Mouse (Mus musculus): Measurements from ENCODE around the gene Ankrd28. TPM values are rescaled to one million over a fixed set of nuclear protein-coding genes. Genes with fewer than 3 reads are reported as not detected.
"Not testable (repeated sequence)": the region's sequence is repeated elsewhere in the genome, so short reads cannot be mapped to it uniquely, and the experiment has no call there.

Gene Ankrd28
- total RNA-seq (2021), result 10 to 100 TPM; 53.5 to 55.2 TPM

GRCm38 (mm10) chr14:31830571-31831369 is at the start of gene Ankrd28:
TSS of gene Ankrd28 (minus strand) at chr14:31830651.
- peak; percentile 93 to 94 for DNase-seq

GRCm38 (mm10) chr14:31879456-31879855 is 49.0 kb upstream of the Ankrd28 start:
- DNase-seq, result no peak

- DNase-seq, result no peak
Measured at GRCm38 (mm10) chr14:31872130-31872529, 41.7 kb upstream of the Ankrd28 start.

DNA sequence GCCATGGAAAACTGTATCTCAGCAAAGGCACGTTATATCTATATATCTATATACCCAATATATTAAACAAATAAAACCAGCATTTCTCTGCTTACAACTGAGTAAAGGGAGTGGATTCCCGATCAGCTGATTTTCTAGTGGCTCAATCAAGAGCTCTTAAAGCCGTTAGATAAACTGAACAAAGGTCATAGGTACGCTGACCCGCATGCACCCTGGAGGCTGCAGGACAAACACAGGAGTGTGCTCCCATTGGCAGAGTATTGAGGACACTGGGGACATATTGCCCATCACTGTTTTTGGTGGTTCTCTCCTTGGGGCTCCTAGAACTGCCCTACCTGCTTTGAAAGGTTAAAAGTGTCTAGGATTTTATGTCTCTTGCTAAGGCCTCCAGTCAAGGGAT is 40.0 kb upstream of the Ankrd28 start:
- no peak for DNase-seq

DNA sequence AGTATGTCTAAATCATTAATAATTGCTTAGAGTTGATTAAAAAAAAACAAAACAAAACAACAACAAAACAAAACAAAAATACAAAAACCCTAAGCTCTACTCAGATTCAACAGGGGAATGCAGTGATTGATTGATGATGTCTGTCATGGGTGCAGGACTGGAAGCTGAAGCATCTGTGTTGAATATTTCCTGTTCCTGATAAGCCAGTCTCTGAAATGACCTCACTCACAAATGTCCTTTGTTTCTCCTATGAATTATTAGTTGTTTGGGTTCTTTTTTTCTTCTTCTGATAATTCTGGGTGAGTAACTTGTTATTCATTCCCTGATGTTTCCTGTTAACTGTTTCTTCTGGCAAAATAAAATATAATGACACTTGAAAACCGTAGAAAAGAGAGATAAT is 38.1 kb upstream of the Ankrd28 start:
- no peak for DNase-seq

GRCm38 (mm10) chr14:31866366-31866765 is 35.9 kb upstream of the Ankrd28 start:
- DNase-seq, result not testable (repeated sequence)

DNA sequence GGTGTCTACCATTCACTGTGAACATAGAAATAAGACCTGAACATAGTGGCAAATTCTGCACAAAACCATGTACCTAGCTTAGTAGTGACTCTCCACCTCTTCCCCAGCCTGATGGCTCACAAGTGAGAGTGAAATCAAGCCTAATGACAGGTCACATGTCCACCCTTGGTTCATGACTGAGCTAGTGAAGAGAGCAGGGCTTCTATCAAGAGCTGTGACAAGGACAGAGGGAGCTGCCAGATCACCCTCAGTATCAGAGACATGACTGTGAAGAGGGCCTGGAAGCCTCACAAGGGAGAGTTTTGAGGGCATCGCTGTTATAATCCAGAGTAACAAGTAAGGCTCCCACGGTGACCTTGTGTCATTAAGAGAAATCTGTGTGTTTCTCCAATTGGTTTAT is 28.2 kb upstream of the Ankrd28 start:
- DNase-seq, result no peak

GRCm38 (mm10) chr14:31857096-31857975 is 26.9 kb upstream of the Ankrd28 start:
- peak in 1 of 2 experiments; percentile 16 for DNase-seq

- no peak for DNase-seq
Measured at GRCm38 (mm10) chr14:31856007-31856406, 25.6 kb upstream of the Ankrd28 start.

- no peak for DNase-seq
Measured at GRCm38 (mm10) chr14:31854667-31855066, 24.2 kb upstream of the Ankrd28 start.

DNA sequence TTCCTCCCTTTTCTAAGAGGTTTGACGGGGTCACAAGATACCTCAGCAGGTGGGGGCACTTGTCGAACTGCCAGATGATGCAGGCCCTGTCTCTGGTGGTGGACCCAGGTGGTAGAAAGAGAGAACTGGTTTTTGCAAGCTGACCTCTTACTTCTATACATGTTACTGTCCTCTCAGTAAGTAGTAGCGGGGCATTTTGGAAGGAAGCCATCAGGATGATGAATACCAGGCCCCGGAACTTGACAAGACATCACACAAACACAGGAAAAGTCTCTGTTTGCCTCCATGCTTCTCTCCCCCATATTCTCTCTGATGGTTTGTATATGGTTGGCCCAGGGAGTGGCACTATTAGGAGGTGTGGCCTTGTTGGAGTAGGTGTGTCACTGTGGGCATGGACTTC is 13.1 kb upstream of the Ankrd28 start:
- DNase-seq, result no peak

GRCm38 (mm10) chr14:31832022-31832421 is 1.6 kb upstream of the Ankrd28 start:
- no peak for DNase-seq

DNA sequence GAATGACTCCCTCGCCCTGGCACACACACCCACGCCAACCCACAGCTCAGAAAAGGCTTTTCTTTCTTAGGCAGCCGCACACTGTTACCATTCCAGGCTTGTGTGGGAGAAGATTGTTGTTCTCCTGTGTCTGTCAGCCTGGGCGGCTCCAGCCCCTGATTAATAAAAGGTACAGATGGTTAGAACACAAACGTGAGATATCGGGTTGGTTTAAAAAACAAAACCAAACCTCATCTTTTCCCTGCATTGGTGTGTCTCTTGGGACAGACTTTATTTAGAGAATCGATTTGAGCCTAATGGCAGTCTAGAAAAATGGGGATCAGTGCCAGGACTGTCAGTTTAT is 890 bp upstream of the Ankrd28 start:
- peak; percentile 54 to 63 for DNase-seq

DNA sequence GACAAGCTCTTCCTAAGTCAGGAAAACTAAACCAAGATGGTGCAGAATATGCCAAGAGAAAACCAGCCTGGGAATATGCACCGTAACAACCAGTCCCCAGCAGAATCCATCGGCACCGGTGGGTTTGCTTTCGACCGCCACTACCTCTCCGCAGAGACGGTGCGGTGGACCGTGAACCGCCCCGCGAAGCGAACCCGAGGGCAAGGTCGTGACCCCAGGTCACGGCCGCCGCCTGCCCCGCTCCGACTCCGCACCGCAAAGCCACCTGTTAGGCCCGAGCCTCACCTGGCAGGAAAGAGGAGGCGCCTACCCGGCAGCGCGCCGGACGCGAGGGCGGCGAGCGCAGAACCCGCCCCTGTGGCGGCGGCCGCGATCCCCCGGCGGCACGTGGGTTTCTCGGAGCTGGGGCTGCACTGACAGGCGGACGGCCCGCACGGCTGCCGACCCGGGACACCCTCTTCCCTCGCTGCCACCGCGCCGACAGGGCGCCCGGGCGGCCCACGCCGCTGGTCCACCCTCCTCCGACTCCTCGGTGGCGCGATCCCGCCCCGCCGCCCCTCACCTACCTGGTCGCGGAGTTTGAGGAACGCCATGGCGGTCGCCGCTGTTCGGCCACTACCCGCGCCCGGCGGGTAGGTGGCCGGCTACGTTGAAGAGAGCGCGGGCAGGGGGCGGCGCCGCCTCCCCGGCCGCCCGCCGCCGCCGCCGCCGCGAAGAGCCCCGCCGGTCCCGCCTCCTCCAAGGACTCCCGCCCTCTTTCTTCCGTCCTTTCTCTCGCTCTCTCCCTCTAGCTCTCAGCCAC is 489 bp downstream of the Ankrd28 start:
- DNase-seq, result peak; percentile 52 to 55

DNA sequence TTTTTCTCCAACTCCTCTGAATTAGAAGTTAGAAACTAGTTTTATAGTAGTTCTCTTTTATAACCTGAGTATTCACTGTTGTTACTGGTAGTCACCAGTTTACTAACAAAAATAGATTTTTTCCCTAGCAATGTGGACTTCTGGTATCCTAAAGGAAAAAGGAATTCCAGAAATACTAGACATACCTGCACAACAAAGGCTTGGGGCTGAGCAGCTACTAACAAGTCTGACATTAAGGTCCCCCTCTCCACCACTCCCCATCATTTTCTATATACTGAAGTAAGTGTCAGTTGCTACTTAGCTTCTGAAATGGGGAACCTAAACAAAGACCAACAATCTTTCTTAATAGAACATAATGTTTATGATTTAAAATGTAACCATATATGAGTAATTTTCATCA is 3.2 kb downstream of the Ankrd28 start:
- DNase-seq, result no peak

GRCm38 (mm10) chr14:31809942-31810341 is 20.5 kb downstream of the Ankrd28 start:
- DNase-seq, result no peak

GRCm38 (mm10) chr14:31803791-31804190 is 26.7 kb downstream of the Ankrd28 start:
- DNase-seq, result no peak

DNA sequence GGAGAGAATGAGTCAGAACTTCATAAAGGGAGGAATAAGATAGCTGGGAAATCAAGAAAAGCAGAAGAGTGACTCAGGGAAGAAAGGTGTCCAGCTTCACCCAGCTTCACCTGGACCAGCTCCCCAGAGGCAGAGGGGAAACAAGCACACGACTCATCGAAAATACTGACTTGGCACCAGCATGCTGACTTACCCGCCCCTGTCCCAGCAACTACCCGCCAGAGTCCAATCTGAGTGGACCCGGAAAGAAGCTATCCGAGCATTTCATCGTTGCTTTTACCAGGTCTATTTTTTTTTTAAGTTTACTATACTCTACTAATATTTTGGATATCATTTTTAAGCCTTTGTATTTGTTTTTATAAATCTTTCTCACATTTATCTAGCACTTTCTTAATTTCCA is 29.5 kb downstream of the Ankrd28 start:
- DNase-seq, result no peak

- DNase-seq, result no peak
Measured at GRCm38 (mm10) chr14:31800446-31800845, 30.0 kb downstream of the Ankrd28 start.

GRCm38 (mm10) chr14:31798937-31799336 is 31.5 kb downstream of the Ankrd28 start:
- no peak for DNase-seq

GRCm38 (mm10) chr14:31795535-31795934 is 34.9 kb downstream of the Ankrd28 start:
- no peak for DNase-seq

DNA sequence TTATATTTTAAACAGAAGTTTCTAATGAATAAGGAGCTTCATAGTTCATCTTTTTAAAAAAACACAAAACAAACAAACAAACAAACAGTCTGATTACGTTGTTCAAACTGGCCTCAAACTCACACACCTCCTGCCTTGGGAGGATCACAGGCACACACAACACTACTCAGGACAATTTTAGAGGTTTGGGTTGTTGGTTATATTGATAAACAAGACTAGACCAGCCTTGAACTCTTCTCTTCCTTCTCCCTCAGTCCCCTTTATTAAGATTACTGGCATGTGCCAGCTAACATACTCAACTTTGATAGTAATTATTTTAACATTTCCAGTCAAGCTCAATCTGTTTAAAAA is 35.7 kb downstream of the Ankrd28 start:
- no peak for DNase-seq
